Mouse (Mus musculus): Measurements from ENCODE around the gene Erbb3. TPM values are rescaled to one million over a fixed set of nuclear protein-coding genes. Genes with fewer than 3 reads are reported as not detected.
"Not testable (repeated sequence)": the region's sequence is repeated elsewhere in the genome, so short reads cannot be mapped to it uniquely, and the experiment has no call there.

Erbb3 gene
- polyA plus RNA-seq, 1 experiment from 2014 or later = 0.56 TPM

- Histone ChIP-seq H3K4me2 (no peak overlapping the region), H3K4me1 (peaks cover 9% of the 10 kb centered on the region), H3K27ac (no peak overlapping the region), H3K9me3 (no peaks in the 10 kb centered on the region), H3K9ac (no peak overlapping the region), H3K36me3 (replicated peaks) (peaks cover 10% of the 10 kb centered on the region; the same call in 1 of the 2 replicates), H3K27me3 (replicated peaks) (no peaks in the 10 kb centered on the region), H3K4me3 (no peak overlapping the region)
- 88% methylated on average over 4 of the region's 4 CpGs for WGBS
- ATAC-seq (replicated peaks) = no peak
These were observed 33.2 kb upstream of the Erbb3 start for GRCm38 (mm10) chr10:128622702-128623101.

GRCm38 (mm10) chr10:128621986-128622520 is 32.6 kb upstream of the Erbb3 start:
- Histone ChIP-seq H3K27ac (no peak overlapping the region), H3K27me3 (replicated peaks) (no peaks in the 10 kb centered on the region), H3K9me3 (no peaks in the 10 kb centered on the region), H3K9ac (no peak overlapping the region), H3K4me1 (peaks cover 9% of the 10 kb centered on the region), H3K4me3 (no peak overlapping the region), H3K36me3 (replicated peaks) (peaks cover 10% of the 10 kb centered on the region; the same call in 1 of the 2 replicates), H3K4me2 (no peak overlapping the region)
- no peak for ATAC-seq (replicated peaks)
- WGBS = 83% methylated on average over 3 of the region's 3 CpGs

GRCm38 (mm10) chr10:128620241-128620640 is 30.8 kb upstream of the Erbb3 start:
- no peak for ATAC-seq (replicated peaks)
- H3K27me3 ChIP-seq (replicated peaks) = no peaks in the 10 kb centered on the region
- no peak overlapping the region for H3K4me2 ChIP-seq
- H3K9me3 ChIP-seq = no peaks in the 10 kb centered on the region
- H3K9ac ChIP-seq = no peak overlapping the region
- no peak overlapping the region for H3K4me3 ChIP-seq
- H3K4me1 ChIP-seq = peaks cover 5% of the 10 kb centered on the region
- peaks cover 10% of the 10 kb centered on the region; the same call in 1 of the 2 replicates for H3K36me3 ChIP-seq (replicated peaks)
- no peak overlapping the region for H3K27ac ChIP-seq

DNA sequence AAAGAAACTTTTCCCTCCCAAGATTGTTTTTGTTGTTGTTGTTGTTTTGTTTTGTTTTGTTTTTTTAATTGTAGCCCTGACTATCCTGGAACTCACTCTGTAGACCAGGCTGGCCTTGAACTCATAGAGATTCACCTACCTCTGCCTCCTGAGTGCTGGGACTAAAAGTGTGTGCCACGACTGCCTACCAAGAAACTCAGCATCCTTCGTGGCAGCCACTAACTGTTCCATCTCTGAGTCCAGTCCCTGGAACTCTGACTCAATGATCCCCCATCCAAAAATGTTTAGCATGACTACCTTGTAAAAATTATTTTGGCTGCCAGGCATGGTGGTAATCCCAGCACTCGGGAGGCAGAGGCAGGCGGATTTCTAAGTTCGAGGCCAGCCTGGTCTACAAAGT is 29.7 kb upstream of the Erbb3 start:
- WGBS = 92% methylated on average over 5 of the region's 5 CpGs
- H3K36me3 ChIP-seq (replicated peaks); H3K4me3 ChIP-seq; H3K4me1 ChIP-seq; H3K27me3 ChIP-seq (replicated peaks); ATAC-seq (replicated peaks); H3K9ac ChIP-seq; H3K4me2 ChIP-seq; H3K27ac ChIP-seq; H3K9me3 ChIP-seq: not testable (repeated sequence)

DNA sequence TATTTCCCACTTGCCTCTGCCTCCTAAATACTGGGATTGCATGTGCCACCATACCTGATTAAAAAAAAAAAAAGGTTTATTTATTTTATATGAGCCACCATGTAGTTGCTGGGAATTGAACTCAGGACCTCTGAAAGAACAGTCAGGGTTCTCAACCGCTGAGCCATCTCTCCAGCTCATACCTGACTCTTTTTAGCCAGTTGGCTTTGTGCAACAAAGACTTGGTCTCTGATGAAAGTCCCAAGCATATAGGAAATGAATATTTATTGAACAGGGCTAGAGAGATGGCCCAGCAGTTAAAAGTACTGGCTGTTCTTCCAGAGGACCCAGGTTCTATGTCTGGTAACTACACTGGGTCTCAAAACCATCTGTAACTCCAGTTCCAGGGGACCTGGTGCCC is 29.1 kb upstream of the Erbb3 start:
- H3K27ac ChIP-seq = no peak overlapping the region
- H3K4me3 ChIP-seq = no peak overlapping the region
- 89% methylated on average over 1 of the region's 1 CpGs for WGBS
- ATAC-seq (replicated peaks) = no peak
- no peak overlapping the region for H3K9ac ChIP-seq
- no peak overlapping the region for H3K4me2 ChIP-seq
- no peaks in the 10 kb centered on the region for H3K9me3 ChIP-seq
- peaks cover under 1% of the 10 kb centered on the region; the same call in 1 of the 2 replicates for H3K36me3 ChIP-seq (replicated peaks)
- no peaks in the 10 kb centered on the region for H3K4me1 ChIP-seq
- no peaks in the 10 kb centered on the region for H3K27me3 ChIP-seq (replicated peaks)

GRCm38 (mm10) chr10:128615798-128616448 is 26.5 kb upstream of the Erbb3 start:
- not testable (repeated sequence) for H3K9me3 ChIP-seq; H3K4me3 ChIP-seq; H3K36me3 ChIP-seq (replicated peaks); H3K27ac ChIP-seq; H3K9ac ChIP-seq; ATAC-seq (replicated peaks); H3K4me2 ChIP-seq; H3K4me1 ChIP-seq; H3K27me3 ChIP-seq (replicated peaks)
- WGBS = 82% methylated on average over 7 of the region's 7 CpGs

DNA sequence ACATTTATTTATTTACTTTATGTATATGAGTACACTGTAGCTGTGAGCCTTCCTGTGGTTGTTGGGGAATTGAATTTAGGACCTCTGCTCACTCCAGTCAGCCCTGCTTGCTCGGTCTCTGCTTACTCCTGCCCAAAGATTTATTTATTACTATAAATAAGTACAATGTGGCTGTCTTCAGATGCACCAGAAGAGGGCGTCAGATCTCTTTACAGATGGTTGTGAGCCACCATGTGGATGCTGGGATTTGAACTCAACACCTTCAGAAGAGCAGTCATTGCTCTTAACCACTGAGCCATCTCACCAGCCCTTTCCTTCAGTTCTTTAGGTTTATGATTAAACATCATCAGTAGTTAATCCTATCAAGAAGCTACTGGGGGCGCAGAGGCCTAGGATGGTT is 25.5 kb upstream of the Erbb3 start:
- no peaks in the 10 kb centered on the region for H3K9me3 ChIP-seq
- H3K4me1 ChIP-seq = no peaks in the 10 kb centered on the region
- 0 out of 2 replicates have a peak, but pooled peaks cover 4% of the 10 kb centered on the region for H3K27me3 ChIP-seq (replicated peaks)
- no peak for ATAC-seq (replicated peaks)
- H3K9ac ChIP-seq = no peak overlapping the region
- no peak overlapping the region for H3K4me2 ChIP-seq
- H3K36me3 ChIP-seq (replicated peaks) = no peaks in the 10 kb centered on the region
- WGBS = 55% methylated on average over 3 of the region's 3 CpGs
- H3K27ac ChIP-seq = no peak overlapping the region
- H3K4me3 ChIP-seq = no peak overlapping the region

- not testable (repeated sequence) for H3K4me3 ChIP-seq; H3K4me1 ChIP-seq; H3K9ac ChIP-seq; ATAC-seq (replicated peaks); H3K4me2 ChIP-seq; H3K27ac ChIP-seq; H3K9me3 ChIP-seq; H3K27me3 ChIP-seq (replicated peaks); H3K36me3 ChIP-seq (replicated peaks)
- WGBS = 69% methylated on average over 4 of the region's 4 CpGs
These were observed 24.4 kb upstream of the Erbb3 start for GRCm38 (mm10) chr10:128613820-128614219.

GRCm38 (mm10) chr10:128613154-128613440 is 23.6 kb upstream of the Erbb3 start:
- 0 out of 2 replicates have a peak, but pooled peaks cover 4% of the 10 kb centered on the region for H3K27me3 ChIP-seq (replicated peaks)
- no peak overlapping the region for H3K9ac ChIP-seq
- WGBS = 46% methylated on average over 6 of the region's 6 CpGs
- no peak overlapping the region for H3K4me2 ChIP-seq
- no peaks in the 10 kb centered on the region for H3K4me1 ChIP-seq
- H3K27ac ChIP-seq = no peak overlapping the region
- H3K36me3 ChIP-seq (replicated peaks) = no peaks in the 10 kb centered on the region
- no peak overlapping the region for H3K4me3 ChIP-seq
- ATAC-seq (replicated peaks) = no peak
- no peaks in the 10 kb centered on the region for H3K9me3 ChIP-seq

DNA sequence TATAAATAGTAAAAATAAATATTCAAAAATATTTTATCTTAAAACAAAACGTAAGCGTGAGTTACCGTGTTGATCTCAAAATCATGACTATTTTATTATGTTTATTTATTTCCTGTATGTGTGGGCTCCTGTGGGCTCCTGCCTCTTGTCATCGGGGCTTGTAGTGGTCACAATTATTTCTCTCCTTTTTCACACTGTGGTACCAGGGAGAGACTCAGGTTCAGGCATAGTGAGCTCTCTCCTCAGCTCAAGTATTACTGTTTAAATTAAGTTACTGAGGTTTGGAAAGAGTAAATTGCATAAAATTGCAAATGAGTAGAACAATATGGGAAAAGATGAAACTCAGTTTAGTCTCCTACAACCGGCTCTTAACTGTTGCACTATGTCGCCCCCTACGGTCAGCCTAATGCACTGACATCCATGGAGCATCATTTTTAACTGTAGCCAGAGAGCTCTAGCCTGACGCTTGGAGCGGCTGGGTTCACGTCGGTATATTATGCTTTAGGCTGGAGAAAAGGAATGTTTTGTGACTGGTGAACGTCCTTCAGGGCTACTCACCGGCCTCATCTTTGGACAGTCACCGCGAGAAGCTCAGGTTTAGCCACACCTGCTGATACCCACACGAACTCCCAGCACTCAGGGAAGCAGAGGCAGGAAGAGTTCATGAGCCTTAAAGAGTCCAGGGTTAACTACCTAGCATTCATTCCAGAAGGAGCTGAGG is 23.1 kb upstream of the Erbb3 start:
- H3K9ac ChIP-seq = no peak overlapping the region
- no peak overlapping the region for H3K27ac ChIP-seq
- H3K4me1 ChIP-seq = no peaks in the 10 kb centered on the region
- H3K4me2 ChIP-seq = peak overlapping the region; percentile 27; the same call in 1 of the 2 replicates
- no peak overlapping the region for H3K4me3 ChIP-seq
- H3K9me3 ChIP-seq = no peaks in the 10 kb centered on the region
- 0 out of 2 replicates have a peak, but pooled peaks cover 4% of the 10 kb centered on the region for H3K27me3 ChIP-seq (replicated peaks)
- 0 out of 2 replicates have a peak, but pooled peaks have one; percentile 39 for ATAC-seq (replicated peaks)
- WGBS = 17% methylated on average over 16 of the region's 16 CpGs
- no peaks in the 10 kb centered on the region for H3K36me3 ChIP-seq (replicated peaks)

DNA sequence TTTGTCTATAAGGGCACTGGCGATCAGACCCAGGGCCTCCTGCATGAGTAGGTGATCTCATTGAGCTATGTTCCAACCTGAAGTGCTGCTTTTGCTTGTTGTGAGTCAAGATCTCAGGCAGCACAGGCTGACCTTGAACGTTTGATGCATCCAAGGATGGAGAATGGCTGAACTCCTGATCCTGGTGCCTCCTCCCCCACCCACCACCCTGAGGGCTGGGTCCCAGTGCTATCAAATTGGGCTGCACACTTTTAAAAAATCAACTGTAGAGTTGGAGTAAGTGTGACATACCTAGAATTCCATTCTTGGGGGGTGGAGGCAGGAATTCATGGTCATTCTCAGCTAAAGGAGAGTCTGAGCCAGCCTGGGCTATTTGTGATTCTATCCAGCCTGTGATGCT is 17.0 kb upstream of the Erbb3 start:
- no peak overlapping the region for H3K9ac ChIP-seq
- no peaks in the 10 kb centered on the region for H3K9me3 ChIP-seq
- ATAC-seq (replicated peaks) = no peak
- no peak overlapping the region for H3K4me2 ChIP-seq
- 49% methylated on average over 2 of the region's 2 CpGs for WGBS
- H3K4me1 ChIP-seq = no peaks in the 10 kb centered on the region
- no peak overlapping the region for H3K27ac ChIP-seq
- H3K4me3 ChIP-seq = no peak overlapping the region
- H3K36me3 ChIP-seq (replicated peaks) = no peaks in the 10 kb centered on the region
- H3K27me3 ChIP-seq (replicated peaks) = no peaks in the 10 kb centered on the region

GRCm38 (mm10) chr10:128602470-128603128 is 13.1 kb upstream of the Erbb3 start:
- no peak for ATAC-seq (replicated peaks)
- Histone ChIP-seq H3K4me3 (no peak overlapping the region), H3K4me1 (no peaks in the 10 kb centered on the region), H3K9me3 (no peaks in the 10 kb centered on the region), H3K27me3 (replicated peaks) (no peaks in the 10 kb centered on the region), H3K27ac (no peak overlapping the region), H3K4me2 (no peak overlapping the region), H3K36me3 (replicated peaks) (no peaks in the 10 kb centered on the region), H3K9ac (no peak overlapping the region)
- 91% methylated on average over 4 of the region's 4 CpGs for WGBS
